Mouse (Mus musculus) left cerebral cortex, adult 11 months (tissue): ENCODE measurements around the gene Tmem131.
"Not testable (repeated sequence)": the region's sequence is repeated elsewhere in the genome, so short reads cannot be mapped to it uniquely, and the experiment has no call there.

ENCODE experiments used
- DNase-seq: peaks from one replicate; pipeline ENCODE4 v3.0.0; 2022; ENCODE audit warnings: low spot score

Tmem131 gene

DNA sequence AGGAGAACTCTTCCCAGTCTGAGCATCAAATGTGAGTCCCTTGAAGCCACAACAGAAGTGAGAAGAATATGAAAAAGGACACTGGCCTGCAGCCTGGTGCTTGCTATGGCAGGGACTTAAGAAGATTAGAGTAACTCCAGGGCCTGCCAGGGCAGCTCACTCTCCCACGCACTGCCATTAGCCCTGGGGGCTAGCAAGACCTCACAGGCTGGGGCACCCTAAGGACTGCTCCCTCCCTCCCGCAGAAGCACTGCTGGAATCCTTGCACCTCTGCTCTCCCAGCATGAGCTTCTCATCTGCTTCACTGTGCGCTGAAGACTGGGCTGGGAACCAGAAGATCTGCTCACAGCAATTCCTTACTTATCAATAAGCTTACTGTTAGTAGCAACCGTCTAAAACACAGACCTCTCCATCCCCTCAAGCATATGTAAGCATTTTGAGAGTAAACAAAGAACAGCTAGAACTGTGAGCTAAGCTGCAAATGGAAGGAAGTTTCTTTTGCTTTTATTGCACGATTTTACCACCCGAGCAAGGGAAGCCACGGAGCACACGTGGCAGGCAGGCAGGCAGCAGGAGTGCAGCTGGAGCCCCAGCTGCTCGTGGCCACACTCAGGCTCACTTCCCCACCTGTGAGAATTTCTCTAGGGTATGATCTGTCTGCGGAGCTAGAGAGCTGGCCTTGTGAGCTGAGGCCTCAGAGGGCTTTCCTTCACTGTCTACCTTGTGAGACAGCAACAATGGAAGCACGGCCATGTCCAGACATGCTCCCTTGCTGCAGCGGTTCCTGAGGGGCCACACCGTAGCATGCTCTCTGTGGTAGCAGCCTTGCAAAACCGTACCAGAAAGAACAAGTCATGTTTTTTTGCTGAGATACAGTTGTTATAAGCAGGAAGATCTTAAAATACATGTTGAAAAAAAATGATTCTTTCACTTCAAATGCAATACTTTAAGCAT, 112.3 kb downstream of the Tmem131 start:
- DNase-seq, result no peak

DNA sequence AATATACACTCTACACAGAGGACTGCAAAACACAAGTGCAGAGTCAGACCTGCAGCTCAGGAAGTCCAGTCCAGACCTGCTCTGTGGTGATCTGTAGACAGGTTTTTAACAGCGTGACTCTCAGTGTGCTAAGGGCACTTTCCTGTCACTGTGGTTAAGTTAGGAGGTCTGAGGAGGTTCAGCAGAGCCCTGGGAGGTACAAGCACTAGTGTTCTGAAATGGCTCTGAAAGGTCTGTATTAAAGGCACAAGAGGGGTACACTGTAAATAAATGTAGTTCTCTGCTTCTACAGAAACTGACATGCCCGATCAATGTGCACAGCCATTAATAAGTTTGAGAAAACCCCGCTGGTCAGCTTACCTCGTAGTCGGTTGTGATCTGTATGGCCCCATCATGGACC, 119.1 kb downstream of the Tmem131 start:
- DNase-seq, result no peak

DNA sequence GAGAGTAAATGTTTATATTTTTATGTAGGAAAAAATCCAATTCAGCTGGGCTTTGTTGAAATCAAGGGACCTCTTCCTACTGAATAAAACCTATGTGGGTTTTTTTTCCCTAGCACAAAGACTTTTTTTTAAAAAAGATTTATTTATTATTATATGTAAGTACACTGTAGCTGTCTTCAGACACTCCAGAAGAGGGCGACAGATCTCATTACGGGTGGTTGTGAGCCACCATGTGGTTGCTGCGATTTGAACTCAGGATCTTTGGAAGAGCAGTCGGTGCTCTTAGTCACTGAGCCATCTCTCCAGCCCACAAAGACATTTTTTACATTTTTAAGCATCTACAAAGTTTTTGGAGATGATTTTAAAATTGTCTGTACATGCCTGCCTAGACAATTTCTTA, 121.5 kb downstream of the Tmem131 start:
- not testable (repeated sequence) for DNase-seq

DNA sequence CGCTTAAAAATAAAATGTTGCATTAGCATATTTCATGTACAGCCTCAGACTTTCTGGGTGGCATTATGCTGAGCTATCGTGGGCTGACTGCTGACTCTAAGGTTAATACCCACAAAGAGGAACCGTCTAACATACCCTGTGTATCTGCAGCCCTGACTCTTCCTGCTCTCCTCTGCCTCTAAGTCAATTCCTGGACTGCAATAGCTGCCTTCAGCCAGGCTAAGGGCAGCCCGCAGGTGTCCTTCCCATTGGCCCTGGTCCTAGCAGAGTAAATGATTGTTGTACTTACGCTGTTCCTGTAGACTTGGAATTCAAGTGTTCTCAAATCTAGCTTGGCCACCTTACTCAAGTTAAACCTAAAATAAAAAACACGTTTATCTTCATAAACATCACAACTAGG, 128.3 kb downstream of the Tmem131 start:
- DNase-seq, result no peak

GRCm38 (mm10) chr1:36814271-36814903, 129.1 kb downstream of the Tmem131 start:
- no peak for DNase-seq

DNA sequence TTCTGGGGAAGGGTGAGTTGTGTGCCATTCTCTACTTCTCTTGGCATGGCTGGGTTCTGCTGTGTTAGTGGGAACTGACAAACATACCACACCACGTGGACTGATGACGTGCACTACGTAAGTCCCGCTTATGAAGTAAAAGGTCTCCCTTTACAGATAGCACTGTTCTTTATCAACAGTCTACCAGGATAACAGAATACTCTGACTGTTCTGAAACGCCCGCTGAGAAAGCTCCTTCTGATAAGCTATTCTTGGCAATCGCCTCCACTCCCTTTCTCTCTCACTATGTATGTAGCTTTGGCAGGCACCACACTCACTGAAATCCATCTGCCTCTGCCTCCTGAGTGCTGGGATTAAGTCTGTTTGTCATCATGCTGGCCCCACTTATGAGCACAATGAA, 130.1 kb downstream of the Tmem131 start:
- DNase-seq, result peak; percentile 62

DNA sequence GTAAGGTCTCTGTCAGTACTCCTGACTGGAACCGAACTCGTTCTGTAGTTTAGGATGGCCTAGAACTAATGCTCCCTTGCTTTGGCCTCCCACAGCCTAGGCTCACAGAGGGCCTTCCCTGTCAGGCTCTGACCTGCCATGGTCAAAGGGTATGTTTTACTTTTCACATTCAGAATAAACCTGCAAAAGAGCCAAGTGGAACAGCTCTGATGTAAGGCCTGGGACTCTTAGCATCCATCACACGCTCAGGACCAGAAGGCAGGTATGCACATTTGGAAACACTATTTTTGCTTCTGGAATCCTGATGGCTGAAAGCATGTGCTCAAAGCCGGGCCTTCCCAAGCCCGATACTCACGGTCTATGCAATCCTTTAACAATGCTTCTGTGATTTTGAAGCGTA, 131.7 kb downstream of the Tmem131 start:
- DNase-seq, result no peak

DNA sequence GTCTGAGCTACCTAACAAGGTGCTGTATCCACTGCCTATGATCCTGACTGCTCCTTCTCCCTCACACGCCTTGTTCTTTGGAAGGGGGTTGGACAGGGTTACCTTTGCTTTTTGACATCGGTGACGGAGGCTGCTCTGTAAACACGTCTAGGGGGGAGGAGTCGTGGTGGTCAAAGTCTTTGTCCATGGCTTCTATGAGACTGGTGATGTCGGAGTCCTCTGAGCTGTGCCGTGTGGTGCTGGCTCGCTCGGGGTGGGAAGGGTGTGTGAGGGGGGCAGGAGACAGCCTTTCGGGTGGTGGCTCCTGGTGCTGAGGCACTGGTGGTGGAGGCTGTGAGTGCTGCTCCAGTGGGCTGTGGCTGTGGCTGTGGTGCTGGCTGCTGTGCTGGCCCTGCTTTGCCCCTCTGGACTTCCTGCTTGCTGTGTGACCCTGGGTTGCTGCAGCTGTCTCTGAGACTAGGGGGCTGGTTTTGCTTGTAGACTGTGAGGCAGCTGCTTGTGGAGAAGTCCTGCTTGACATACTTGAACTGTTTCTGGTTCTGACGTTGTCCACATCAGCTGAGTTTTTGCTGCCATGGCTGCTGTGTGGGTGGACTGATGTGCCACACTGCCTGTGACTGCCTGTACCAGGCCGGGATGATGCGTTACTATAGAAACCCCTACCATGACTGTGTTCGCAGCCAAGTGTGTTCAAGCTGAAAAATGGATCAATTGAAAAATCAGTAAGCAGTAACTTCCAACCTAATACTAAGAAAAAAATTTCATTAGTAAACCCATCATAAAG, 135.5 kb downstream of the Tmem131 start:
- DNase-seq, result no peak

- no peak for DNase-seq
Observed at GRCm38 (mm10) chr1:36807086-36807485, 136.4 kb downstream of the Tmem131 start.

DNA sequence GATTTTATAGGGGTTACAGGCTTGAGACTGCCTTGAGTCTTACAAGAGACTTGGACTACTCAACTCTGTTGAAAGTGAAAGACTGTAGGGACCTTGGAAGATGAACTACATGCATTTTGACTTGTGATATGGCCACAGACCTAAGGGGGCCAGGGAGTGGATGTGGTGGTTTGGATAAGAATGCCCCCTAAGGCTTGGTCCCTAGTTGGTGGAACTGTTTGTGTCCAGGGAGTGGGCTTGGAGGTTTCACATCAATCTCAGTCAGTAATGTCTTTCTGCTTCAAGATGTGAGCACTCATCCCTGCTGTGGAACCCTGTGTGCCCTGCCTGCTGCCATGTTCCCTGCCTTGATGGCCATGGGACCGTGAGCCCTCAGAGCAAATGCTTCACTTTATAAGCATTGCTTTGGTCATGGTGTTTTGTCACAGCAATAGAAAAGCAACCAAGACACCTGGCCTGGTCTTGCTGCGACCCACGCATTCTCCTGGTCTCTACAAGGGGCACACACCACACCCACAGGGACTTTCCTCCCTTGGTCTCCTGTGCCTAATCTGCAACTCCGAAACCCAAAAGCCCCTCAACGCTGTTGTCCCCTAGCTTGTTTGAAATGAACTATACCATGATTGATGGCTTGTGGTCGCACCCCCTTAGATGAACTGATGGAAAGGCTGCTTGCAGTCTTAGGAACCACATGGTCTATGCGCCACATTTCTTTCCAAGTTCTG, 137.1 kb downstream of the Tmem131 start:
- DNase-seq, result no peak

DNA sequence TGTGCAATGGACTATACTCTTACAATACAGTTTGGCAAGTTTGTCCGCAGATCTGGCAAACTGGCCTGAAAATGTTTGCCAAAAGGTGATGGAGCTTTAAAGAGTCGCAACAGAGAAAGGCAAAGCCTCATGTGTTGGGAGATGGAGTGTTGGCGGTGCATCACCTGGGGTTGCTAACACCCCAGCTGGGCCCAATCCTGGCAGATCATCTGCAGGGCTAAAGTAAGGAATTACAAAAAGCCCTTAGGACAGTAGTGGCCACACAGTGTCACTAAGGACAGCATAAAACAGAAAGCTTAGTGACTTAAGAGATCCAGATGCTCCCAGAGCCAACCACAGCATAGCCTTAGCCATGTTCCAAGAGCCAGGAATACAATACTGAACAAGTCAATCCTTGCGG, 138.6 kb downstream of the Tmem131 start:
- no peak for DNase-seq

DNA sequence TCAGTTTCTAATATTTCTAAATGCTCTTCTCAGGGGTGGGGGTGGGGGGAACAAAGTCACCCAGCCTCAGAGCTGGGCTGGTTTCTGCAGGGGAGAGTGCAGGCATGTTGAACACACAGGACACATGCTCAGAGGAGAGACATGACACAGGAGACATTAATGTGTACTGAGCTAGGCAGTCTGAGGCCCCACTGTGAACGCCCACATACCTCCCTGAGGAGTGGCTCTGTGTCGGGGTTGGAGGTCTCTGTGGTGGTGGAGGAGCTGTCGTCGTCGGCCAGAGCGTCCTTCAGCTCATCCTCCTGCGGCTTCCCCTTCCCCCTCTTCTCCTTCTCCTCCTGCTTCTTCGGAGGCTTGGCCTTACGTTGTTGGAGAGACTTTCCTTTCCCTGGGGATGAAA, 139.2 kb downstream of the Tmem131 start:
- DNase-seq, result no peak

- no peak for DNase-seq
Observed at GRCm38 (mm10) chr1:36800379-36801011, 143.0 kb downstream of the Tmem131 start.

DNA sequence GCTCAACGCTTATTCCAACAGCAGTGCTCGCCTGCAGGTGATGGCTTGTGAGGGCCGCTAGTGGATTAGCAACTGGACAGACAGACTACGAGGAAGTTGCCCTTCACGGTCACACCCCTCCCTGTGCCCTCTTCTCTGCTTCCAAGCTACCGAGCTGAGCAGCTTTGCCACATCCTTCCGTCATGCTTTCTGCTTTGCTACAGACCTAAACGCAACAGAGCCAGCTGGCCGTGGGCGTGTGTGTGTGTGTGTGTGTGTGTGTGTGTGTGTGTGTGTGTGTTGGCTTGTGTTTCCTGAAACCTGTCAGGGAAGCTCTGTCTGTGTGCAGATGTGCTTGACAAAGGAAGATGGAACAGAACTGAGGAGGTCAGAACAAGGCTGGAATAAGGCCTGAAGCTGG, 146.0 kb downstream of the Tmem131 start:
- DNase-seq, result no peak

DNA sequence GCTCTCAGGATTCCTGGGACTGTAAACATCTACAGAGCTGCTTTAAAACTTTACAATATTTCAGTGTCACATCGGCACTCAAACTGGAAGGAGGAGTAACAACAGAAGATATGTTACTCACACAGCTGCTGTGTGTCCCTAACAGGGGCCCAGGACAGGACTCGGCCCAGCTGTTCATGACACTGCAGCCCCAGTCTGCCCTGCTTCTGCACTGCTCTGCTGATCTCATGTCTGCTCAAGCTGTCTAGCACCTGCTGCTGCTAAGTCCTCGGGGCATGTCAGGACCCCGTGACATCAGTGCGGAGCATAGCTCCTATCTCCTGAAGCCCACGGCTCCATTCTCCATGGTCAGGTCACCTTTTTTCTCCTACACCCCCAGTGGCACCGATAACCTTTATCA, 146.8 kb downstream of the Tmem131 start:
- no peak for DNase-seq

DNA sequence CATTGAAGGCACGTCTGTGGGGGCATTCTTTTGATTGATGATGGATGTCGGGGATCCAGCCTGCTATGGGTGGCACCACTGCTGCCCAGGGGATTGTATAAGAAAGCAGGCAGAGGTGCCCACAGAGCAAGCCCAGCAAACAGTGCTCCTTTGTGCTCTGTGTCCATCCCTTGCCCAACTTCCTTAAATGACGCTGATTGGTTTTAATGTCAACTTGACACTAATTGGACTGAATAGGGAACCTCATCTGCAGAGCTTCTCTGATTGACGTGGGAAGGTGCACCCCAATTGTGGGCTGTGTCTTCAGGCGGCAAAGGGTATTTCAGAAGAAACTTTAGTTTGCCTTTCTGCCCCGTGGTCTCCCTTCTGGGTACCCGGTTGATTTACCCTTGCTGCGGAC, 154.1 kb downstream of the Tmem131 start:
- DNase-seq, result no peak

GRCm38 (mm10) chr1:36786377-36786776, 157.1 kb downstream of the Tmem131 start:
- no peak for DNase-seq

- DNase-seq, result no peak
Observed at GRCm38 (mm10) chr1:36785238-36785641, 158.2 kb downstream of the Tmem131 start.

DNA sequence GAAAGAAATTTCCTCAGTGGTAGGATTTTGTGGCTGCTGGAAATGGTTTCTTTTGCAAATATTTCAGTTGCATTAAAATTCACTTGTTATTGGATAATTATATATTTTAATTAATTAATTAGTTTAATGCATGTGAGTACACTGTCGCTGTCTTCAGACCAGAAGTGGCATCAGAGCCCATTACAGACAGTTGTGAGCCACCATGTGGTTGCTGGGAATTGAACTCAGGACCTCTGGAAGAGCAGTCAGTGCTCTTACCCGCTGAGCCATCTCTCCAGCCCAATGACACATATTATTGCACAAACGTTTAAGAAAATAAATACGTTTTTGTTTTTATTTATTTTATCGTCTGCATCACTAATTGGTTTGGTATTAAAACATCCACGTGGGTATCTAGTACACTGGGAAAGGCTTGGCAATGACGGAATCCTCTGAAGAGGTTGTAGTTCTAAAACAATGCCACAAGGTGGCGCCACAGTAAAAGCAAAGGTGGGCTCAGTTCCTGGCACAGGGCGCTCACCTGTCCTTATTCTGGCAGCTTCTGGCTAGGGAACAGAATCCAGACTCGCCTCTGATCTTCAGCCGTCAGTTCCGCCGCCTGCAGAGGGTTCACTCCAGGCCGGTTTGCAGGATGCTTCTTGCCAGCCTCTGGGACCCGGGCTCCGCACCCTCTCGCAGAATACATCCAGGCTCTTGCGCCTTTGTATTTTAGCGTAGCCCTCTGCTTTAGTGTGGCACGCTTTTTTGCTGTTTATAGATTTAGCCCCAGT, 158.9 kb downstream of the Tmem131 start:
- peak; percentile 66 for DNase-seq

- DNase-seq, result no peak
Observed at GRCm38 (mm10) chr1:36782476-36782875, 161.0 kb downstream of the Tmem131 start.

GRCm38 (mm10) chr1:36780793-36781192, 162.7 kb downstream of the Tmem131 start:
- DNase-seq, result no peak
